Comparison of ENCODE assay signal across 10 mouse cellular contexts in genomic region chrX:48033024-48033423, GRCm38 (mm10). TPM values are rescaled to one million over a fixed set of nuclear protein-coding genes. Genes with fewer than 3 reads are reported as not detected.
DNase-seq lines count a peak whose midpoint lies in the region; ATAC-seq lines count a peak whose summit lies in the region.
"Had no signal": no experiment of that assay in that cellular context is flagged by ENCODE, and none has a peak within 500 bp of the region (broad histone marks: within the 10 kb centered on the region; RNA-seq: fewer than 3 reads in every experiment).

No protein-coding gene starts in this region.

- WGBS in heart, embryonic 13.5 days: 57% methylated on average over 3 of the region's 3 CpGs
- WGBS in heart, embryonic 10.5 days: 68% methylated on average over 3 of the region's 3 CpGs
- WGBS in hindbrain, embryonic 15.5 days: 50% methylated on average over 3 of the region's 3 CpGs
- WGBS in neural tube, embryonic 13.5 days: 70% methylated on average over 3 of the region's 3 CpGs

- H3K4me3 ChIP-seq in heart, embryonic 13.5 days: peak overlapping the region; percentile 57
- H3K4me3 ChIP-seq in heart, embryonic 10.5 days: no peak overlapping the region
- H3K4me3 ChIP-seq in hindbrain, embryonic 15.5 days: no peak overlapping the region
- H3K4me3 ChIP-seq in neural tube, embryonic 13.5 days: 0 out of 2 replicates have a peak overlapping the region, but pooled peaks have one; percentile 4

- peaks cover 5% of the 10 kb centered on the region; the same call in 1 of the 2 replicates for H3K4me1 ChIP-seq in heart, embryonic 13.5 days
- no peaks in the 10 kb centered on the region; the same call in 1 of the 2 replicates for H3K4me1 ChIP-seq in heart, embryonic 10.5 days
- peaks cover 6% of the 10 kb centered on the region for H3K4me1 ChIP-seq in hindbrain, embryonic 15.5 days (replicated peaks)
- H3K4me1 ChIP-seq in neural tube, embryonic 13.5 days (replicated peaks): peaks cover 8% of the 10 kb centered on the region

- peak overlapping the region; percentile 81 for H3K4me2 ChIP-seq in heart, embryonic 13.5 days
- H3K4me2 ChIP-seq in hindbrain, embryonic 15.5 days: peak overlapping the region; percentile 95; the same call in 1 of the 2 replicates
- H3K4me2 ChIP-seq in neural tube, embryonic 13.5 days: peak overlapping the region; percentile 78; the same call in 1 of the 2 replicates

- no peaks in the 10 kb centered on the region for H3K36me3 ChIP-seq in heart, embryonic 13.5 days
- no peaks in the 10 kb centered on the region for H3K36me3 ChIP-seq in heart, embryonic 10.5 days
- no peaks in the 10 kb centered on the region for H3K36me3 ChIP-seq in hindbrain, embryonic 15.5 days
- no peaks in the 10 kb centered on the region for H3K36me3 ChIP-seq in neural tube, embryonic 13.5 days

- no peak overlapping the region for H3K9ac ChIP-seq in heart, embryonic 13.5 days
- H3K9ac ChIP-seq in hindbrain, embryonic 15.5 days: no peak overlapping the region
- H3K9ac ChIP-seq in neural tube, embryonic 13.5 days: no peak overlapping the region
- H3K9ac ChIP-seq: liver, embryonic 14.5 days had no signal

- DNase-seq in heart, embryonic 10.5 days (ENCODE audit: low spot score): no peak
- peak; percentile 29 for DNase-seq in Muller cell, postnatal 12 days (ENCODE audit: inconsistent ontology term)
- DNase-seq in cerebellum, postnatal 14 days: peak; percentile 60 to 61
- no peak for DNase-seq in spleen, postnatal 14 days (ENCODE audit: low spot score in 2 of 2)
- no peak for DNase-seq in gastrocnemius, postnatal 25 days

- no peak for ATAC-seq in heart, embryonic 13.5 days (ENCODE audit: extremely low read depth, insufficient number of reproducible peaks, low FRiP score, low TSS enrichment)
- ATAC-seq in hindbrain, embryonic 15.5 days (ENCODE audit: low FRiP score, low read depth): peak; percentile 35; the same call in 1 of the 2 replicates
- ATAC-seq in neural tube, embryonic 13.5 days (ENCODE audit: low read depth): no peak

- no peaks in the 10 kb centered on the region for H3K9me3 ChIP-seq in heart, embryonic 13.5 days
- no peaks in the 10 kb centered on the region for H3K9me3 ChIP-seq in heart, embryonic 10.5 days
- no peaks in the 10 kb centered on the region for H3K9me3 ChIP-seq in hindbrain, embryonic 15.5 days
- H3K9me3 ChIP-seq in neural tube, embryonic 13.5 days: no peaks in the 10 kb centered on the region

- H3K27me3 ChIP-seq in heart, embryonic 13.5 days (replicated peaks): peaks cover 70% of the 10 kb centered on the region
- H3K27me3 ChIP-seq in heart, embryonic 10.5 days (ENCODE audit: insufficient read depth, poor library complexity, severe bottlenecking): peaks cover 74% of the 10 kb centered on the region
- peaks cover 14% of the 10 kb centered on the region; the same call in 1 of the 2 replicates for H3K27me3 ChIP-seq in hindbrain, embryonic 15.5 days
- peaks cover 43% of the 10 kb centered on the region for H3K27me3 ChIP-seq in neural tube, embryonic 13.5 days

- no peak overlapping the region for H3K27ac ChIP-seq in heart, embryonic 13.5 days (replicated peaks)
- H3K27ac ChIP-seq in heart, embryonic 10.5 days: no peak overlapping the region
- no peak overlapping the region for H3K27ac ChIP-seq in hindbrain, embryonic 15.5 days (replicated peaks)
- no peak overlapping the region for H3K27ac ChIP-seq in neural tube, embryonic 13.5 days (replicated peaks)
- H3K27ac ChIP-seq: liver, embryonic 14.5 days had no signal

RNA-seq across cellular contexts. Expression of gene Apln, which starts 1.6 kb away (rescaled TPM):
- polyA plus RNA-seq in heart, embryonic 13.5 days (2015; fragmentation: Nextera tagmentation; extraction: Ambion mirVana): 5.6 and 6.0 TPM in 2 replicates
- polyA plus RNA-seq in heart, embryonic 10.5 days (2016; fragmentation: Nextera tagmentation; extraction: Ambion mirVana): 0.71 and 1.4 TPM in 2 replicates
- 4.2 and 4.7 TPM in 2 replicates for polyA plus RNA-seq in hindbrain, embryonic 15.5 days (2015; fragmentation: Nextera tagmentation; extraction: Ambion mirVana)
- polyA plus RNA-seq in neural tube, embryonic 13.5 days (2015; fragmentation: Nextera tagmentation; extraction: Ambion mirVana): 2.6 and 3.5 TPM in 2 replicates
- 1 to 10 TPM; 2.6 to 4.5 TPM for total RNA-seq in gastrocnemius, postnatal 25 days (2021)
- total RNA-seq: MEL had no signal

Comparison
In these comparisons a context has a peak if more than half of its experiments do, and no peak if none do; other contexts are left out.
1. H3K4me3 ChIP-seq: peak in heart, embryonic 13.5 days (single experiment) and neural tube, embryonic 13.5 days (single experiment); none in heart, embryonic 10.5 days (single experiment) and hindbrain, embryonic 15.5 days (single experiment).
2. DNase-seq: peak in Muller cell, postnatal 12 days (single experiment) and cerebellum, postnatal 14 days (2 of 2); none in heart, embryonic 10.5 days (single experiment), spleen, postnatal 14 days (0 of 2) and gastrocnemius, postnatal 25 days (single experiment).
3. Peak in every context shown above with its lines, with median percentiles within 50 percentile points of each other: H3K4me2 ChIP-seq.